Comparison of ENCODE assay signal across 21 mouse cellular contexts in the genomic region with DNA sequence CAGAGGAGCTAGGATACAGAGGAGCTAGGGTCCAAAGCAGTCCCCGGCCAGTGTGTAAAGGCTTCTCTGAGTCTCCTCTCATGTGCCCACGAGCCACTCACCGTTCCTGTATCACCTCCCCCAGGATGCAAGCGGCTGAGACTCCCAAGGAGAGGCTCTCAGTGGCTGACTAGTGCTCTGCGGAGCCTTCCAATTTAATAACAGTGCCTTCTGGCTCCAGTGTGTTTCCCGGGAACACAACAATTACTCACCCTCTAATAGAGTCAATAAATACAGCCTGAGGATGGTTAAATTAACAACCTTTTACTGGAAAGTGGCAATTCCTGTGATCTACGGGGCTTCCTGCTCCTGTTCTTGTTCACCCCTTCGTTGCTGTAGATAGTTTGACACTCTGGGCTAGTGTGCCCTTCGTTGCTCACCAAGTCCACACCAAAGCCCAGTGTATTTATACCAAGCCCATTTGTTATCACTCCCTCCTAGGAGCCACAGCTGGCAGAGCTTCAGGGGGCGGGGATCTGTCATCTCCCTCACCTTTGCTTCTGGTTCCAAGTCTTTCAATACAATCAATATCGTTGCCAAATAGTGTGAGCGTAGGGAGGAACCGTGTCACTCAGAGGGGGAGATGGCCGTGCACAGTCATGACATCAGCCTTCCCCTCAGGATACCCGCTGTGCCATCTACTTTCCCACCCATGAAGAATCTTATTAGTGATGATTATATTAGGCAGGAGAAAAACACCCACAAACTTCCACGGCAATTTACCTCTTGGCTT. TPM values are rescaled to one million over a fixed set of nuclear protein-coding genes. Genes with fewer than 3 reads are reported as not detected.
DNase-seq lines count a peak whose midpoint lies in the region; ATAC-seq and TF ChIP-seq lines count a peak whose summit lies in the region.
"Had no signal": no experiment of that assay in that cellular context is flagged by ENCODE, and none has a peak within 500 bp of the region (broad histone marks: within the 10 kb centered on the region; RNA-seq: fewer than 3 reads in every experiment).

No protein-coding gene starts in this region.

- no peak overlapping the region for H3K9ac ChIP-seq in hindbrain, embryonic 11.5 days (ENCODE audit: low read depth, low read length)
- H3K9ac ChIP-seq in midbrain, postnatal 0 days (replicated peaks; ENCODE audit: low read length, poor library complexity, severe bottlenecking), result no peak overlapping the region
- H3K9ac ChIP-seq in hindbrain, embryonic 16.5 days (ENCODE audit: low read depth, low read length), result no peak overlapping the region
- H3K9ac ChIP-seq: embryonic facial prominence, embryonic 12.5 days; heart, embryonic 12.5 days; liver, embryonic 15.5 days had no signal

- peak; percentile 22 for DNase-seq in hindbrain, embryonic 11.5 days (ENCODE audit: low spot score)
- no peak for DNase-seq in hindbrain, embryonic 10.5 days (ENCODE audit: low spot score)
- DNase-seq in midbrain, postnatal 0 days (ENCODE audit: low spot score), result peak; percentile 26
- no peak for DNase-seq in midbrain, embryonic 10.5 days (ENCODE audit: low spot score)
- DNase-seq in spleen, adult 18-20 months, result no peak
- DNase-seq: cerebellum, postnatal 10 days; gastrocnemius, adult 2 months; heart, postnatal 14 days; kidney, adult 8-10 months; kidney, postnatal 14 days; lung, postnatal 10 days; retina, postnatal 1 day; thymus, adult 2 months had no signal

- no peaks in the 10 kb centered on the region for H3K4me1 ChIP-seq in hindbrain, embryonic 11.5 days (replicated peaks; ENCODE audit: control insufficient read depth, insufficient read depth, low read length)
- peaks cover 25% of the 10 kb centered on the region for H3K4me1 ChIP-seq in hindbrain, embryonic 10.5 days (replicated peaks)
- H3K4me1 ChIP-seq in midbrain, postnatal 0 days (ENCODE audit: insufficient read depth, low read length), result no peaks in the 10 kb centered on the region
- H3K4me1 ChIP-seq in midbrain, embryonic 10.5 days, result peaks cover 7% of the 10 kb centered on the region
- H3K4me1 ChIP-seq in hindbrain, embryonic 16.5 days (ENCODE audit: control insufficient read depth, insufficient read depth, low read depth, low read length), result peaks cover 13% of the 10 kb centered on the region
- H3K4me1 ChIP-seq: embryonic facial prominence, embryonic 12.5 days; heart, embryonic 12.5 days; liver, embryonic 15.5 days had no signal

- no peak overlapping the region; the same call in 1 of the 2 replicates for H3K27ac ChIP-seq in hindbrain, embryonic 11.5 days (ENCODE audit: low read depth, low read length)
- no peak overlapping the region for H3K27ac ChIP-seq in hindbrain, embryonic 10.5 days
- H3K27ac ChIP-seq in midbrain, postnatal 0 days (ENCODE audit: low read depth, low read length), result no peak overlapping the region
- no peak overlapping the region for H3K27ac ChIP-seq in midbrain, embryonic 10.5 days (replicated peaks)
- H3K27ac ChIP-seq in hindbrain, embryonic 16.5 days (ENCODE audit: low read depth, low read length), result no peak overlapping the region
- H3K27ac ChIP-seq: embryonic facial prominence, embryonic 12.5 days; gastrocnemius, adult 2 months; liver, embryonic 15.5 days had no signal

- ATAC-seq in hindbrain, embryonic 11.5 days (ENCODE audit: low FRiP score), result no peak
- ATAC-seq in midbrain, postnatal 0 days (ENCODE audit: low FRiP score), result no peak
- peak; percentile 63 for ATAC-seq in hindbrain, embryonic 16.5 days
- no peak for ATAC-seq in megakaryocyte, adult 5-6 weeks (ENCODE audit: poor library complexity, severe bottlenecking)
- ATAC-seq: inflammation-experienced regulatory T-cells, adult 6 months had no signal

- no peaks in the 10 kb centered on the region for H3K36me3 ChIP-seq in hindbrain, embryonic 11.5 days (ENCODE audit: control insufficient read depth, insufficient read depth, low read length)
- H3K36me3 ChIP-seq in hindbrain, embryonic 10.5 days, result no peaks in the 10 kb centered on the region
- H3K36me3 ChIP-seq in midbrain, postnatal 0 days (ENCODE audit: insufficient read depth, low read length), result no peaks in the 10 kb centered on the region
- H3K36me3 ChIP-seq in midbrain, embryonic 10.5 days, result no peaks in the 10 kb centered on the region
- H3K36me3 ChIP-seq in hindbrain, embryonic 16.5 days (ENCODE audit: control insufficient read depth, insufficient read depth, low read length), result no peaks in the 10 kb centered on the region
- H3K36me3 ChIP-seq: embryonic facial prominence, embryonic 12.5 days; heart, embryonic 12.5 days; liver, embryonic 15.5 days had no signal

- H3K4me3 ChIP-seq in hindbrain, embryonic 11.5 days (ENCODE audit: low read depth, low read length), result no peak overlapping the region
- no peak overlapping the region for H3K4me3 ChIP-seq in hindbrain, embryonic 10.5 days
- no peak overlapping the region for H3K4me3 ChIP-seq in midbrain, postnatal 0 days (ENCODE audit: low read depth, low read length)
- no peak overlapping the region for H3K4me3 ChIP-seq in midbrain, embryonic 10.5 days
- no peak overlapping the region for H3K4me3 ChIP-seq in hindbrain, embryonic 16.5 days (ENCODE audit: low read length)
- H3K4me3 ChIP-seq: embryonic facial prominence, embryonic 12.5 days; erythroblast, embryonic 14.5 days; gastrocnemius, adult 2 months; heart, embryonic 12.5 days; liver, embryonic 15.5 days had no signal

- 71% methylated on average over 16 of the region's 16 CpGs for WGBS in hindbrain, embryonic 11.5 days
- 73% methylated on average over 16 of the region's 16 CpGs for WGBS in hindbrain, embryonic 10.5 days
- WGBS in midbrain, postnatal 0 days, result 57% methylated on average over 16 of the region's 16 CpGs
- 78% methylated on average over 16 of the region's 16 CpGs for WGBS in midbrain, embryonic 10.5 days
- WGBS in hindbrain, embryonic 16.5 days, result 39% methylated on average over 16 of the region's 16 CpGs

- H3K27me3 ChIP-seq in hindbrain, embryonic 11.5 days (ENCODE audit: control insufficient read depth, insufficient read depth, low read length), result no peaks in the 10 kb centered on the region
- no peaks in the 10 kb centered on the region for H3K27me3 ChIP-seq in hindbrain, embryonic 10.5 days (ENCODE audit: insufficient read depth, poor library complexity, severe bottlenecking)
- H3K27me3 ChIP-seq in midbrain, postnatal 0 days (ENCODE audit: insufficient read depth, low read length), result no peaks in the 10 kb centered on the region
- H3K27me3 ChIP-seq in midbrain, embryonic 10.5 days (ENCODE audit: low read depth, poor library complexity, severe bottlenecking), result no peaks in the 10 kb centered on the region
- no peaks in the 10 kb centered on the region for H3K27me3 ChIP-seq in hindbrain, embryonic 16.5 days (replicated peaks; ENCODE audit: control insufficient read depth, insufficient read depth, low read length)
- H3K27me3 ChIP-seq: embryonic facial prominence, embryonic 12.5 days; liver, embryonic 15.5 days had no signal

- H3K9me3 ChIP-seq in hindbrain, embryonic 11.5 days (ENCODE audit: control insufficient read depth, low read length), result no peaks in the 10 kb centered on the region
- H3K9me3 ChIP-seq in hindbrain, embryonic 10.5 days, result peaks cover 5% of the 10 kb centered on the region; the same call in 1 of the 2 replicates
- no peaks in the 10 kb centered on the region for H3K9me3 ChIP-seq in midbrain, postnatal 0 days (ENCODE audit: low read length)
- H3K9me3 ChIP-seq in midbrain, embryonic 10.5 days (replicated peaks), result no peaks in the 10 kb centered on the region
- H3K9me3 ChIP-seq in hindbrain, embryonic 16.5 days (ENCODE audit: control insufficient read depth, low read length), result no peaks in the 10 kb centered on the region
- H3K9me3 ChIP-seq: liver, embryonic 15.5 days had no signal

- H3K4me2 ChIP-seq in hindbrain, embryonic 11.5 days (replicated peaks; ENCODE audit: low read depth, low read length), result no peak overlapping the region
- H3K4me2 ChIP-seq in midbrain, postnatal 0 days (ENCODE audit: low read depth, low read length, poor library complexity, severe bottlenecking), result no peak overlapping the region
- H3K4me2 ChIP-seq in hindbrain, embryonic 16.5 days (ENCODE audit: low read length), result no peak overlapping the region
- H3K4me2 ChIP-seq: embryonic facial prominence, embryonic 12.5 days; heart, embryonic 12.5 days; liver, embryonic 15.5 days had no signal

- TF ChIP-seq CTCF in midbrain, postnatal 0 days (IDR thresholded peaks at IDR 0.05), result no peak

RNA-seq across cellular contexts. Expression of gene Ttll11, which starts 27.3 kb away (rescaled TPM):
- 1.3 and 1.9 TPM in 2 replicates for polyA plus RNA-seq in hindbrain, embryonic 11.5 days (2014; fragmentation: Nextera tagmentation; extraction: Ambion mirVana)
- polyA plus RNA-seq in hindbrain, embryonic 10.5 days (2016; fragmentation: Nextera tagmentation; extraction: Ambion mirVana), result 0.86 and 1.6 TPM in 2 replicates
- 10.7 and 15.8 TPM in 2 replicates for total RNA-seq in midbrain, postnatal 0 days (2014; rRNA removed)
- polyA plus RNA-seq in midbrain, postnatal 0 days (2015; fragmentation: Nextera tagmentation; extraction: Ambion mirVana), result 5.3 and 7.8 TPM in 2 replicates
- 0.74 and 0.92 TPM in 2 replicates for polyA plus RNA-seq in midbrain, embryonic 10.5 days (2016; fragmentation: Nextera tagmentation; extraction: Ambion mirVana)
- 2.6 and 4.7 TPM in 2 replicates for polyA plus RNA-seq in hindbrain, embryonic 16.5 days (2015; fragmentation: Nextera tagmentation; extraction: Ambion mirVana)
- total RNA-seq in megakaryocyte, adult 5-6 weeks (2015), result not detected in 2 replicates
- total RNA-seq in megakaryocyte, adult 5-6 weeks (2017), result 0.48 TPM in 1 of 2 replicates, not detected in the other
- total RNA-seq: granulocyte monocyte progenitor cell, adult 5-6 weeks had no signal
- polyA plus RNA-seq: inflammation-experienced regulatory T-cells, adult 6 months had no signal

Comparison
In these comparisons a context has a peak if more than half of its experiments do, and no peak if none do; other contexts are left out.
1. DNase-seq: peak in hindbrain, embryonic 11.5 days (single experiment) and midbrain, postnatal 0 days (single experiment); none in hindbrain, embryonic 10.5 days (single experiment), midbrain, embryonic 10.5 days (single experiment) and spleen, adult 18-20 months (0 of 2).